Mouse (Mus musculus) lung, adult 2 months (tissue): ENCODE data around the gene Ppp1r12a.

ENCODE experiments used
- CTCF ChIP-seq: fragments of 200-500 bp; IDR thresholded peaks from 2 replicates; pipeline ENCODE4 v1.5.1; 2011; ENCODE audit warnings: mild to moderate bottlenecking, low read length, control low read depth; ENCODE audit not compliant: insufficient read depth
- POLR2A ChIP-seq: fragments of 200-500 bp; IDR thresholded peaks from 2 replicates; pipeline ENCODE4 v1.6.1; 2011; ENCODE audit warnings: low read depth, mild to moderate bottlenecking, control low read depth, low read length, borderline replicate concordance; ENCODE audit errors: extremely low read depth

DNA sequence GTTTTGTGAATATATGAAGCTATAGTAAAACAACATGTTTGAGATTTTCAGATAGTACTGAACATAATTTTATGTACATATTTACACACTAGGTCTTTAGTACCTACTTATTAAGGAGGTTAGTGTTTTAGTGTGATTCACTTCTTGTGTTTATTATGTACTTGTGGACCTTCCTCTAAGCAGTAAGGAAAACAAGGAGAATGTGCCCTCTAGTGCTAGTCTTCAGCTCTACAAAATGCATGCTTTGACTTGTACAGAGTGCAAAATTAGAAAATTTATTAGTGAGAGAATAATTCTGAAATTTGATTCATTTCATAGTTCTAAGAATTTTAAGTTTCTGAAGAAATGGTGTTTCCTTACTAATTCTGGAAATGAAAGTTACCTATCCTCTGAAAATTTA is 28.6 kb downstream of the Ppp1r12a start:
- TF ChIP-seq POLR2A (no peak), CTCF (no peak)
